Mouse (Mus musculus) spleen, adult 2 months (tissue): ENCODE results near the gene Ap3m1.

Experiments
- CTCF ChIP-seq: fragments of 200-500 bp; IDR thresholded peaks from 2 replicates; pipeline ENCODE4 v1.5.1; 2011; ENCODE audit warnings: mild to moderate bottlenecking, inconsistent platforms; ENCODE audit not compliant: insufficient read depth, insufficient read length, insufficient replicate concordance; ENCODE audit errors: extremely low read depth
- POLR2A ChIP-seq: fragments of 200-500 bp; IDR thresholded peaks from 2 replicates; pipeline ENCODE4 v1.6.1; 2011; ENCODE audit warnings: low read depth, low read length, inconsistent platforms

DNA sequence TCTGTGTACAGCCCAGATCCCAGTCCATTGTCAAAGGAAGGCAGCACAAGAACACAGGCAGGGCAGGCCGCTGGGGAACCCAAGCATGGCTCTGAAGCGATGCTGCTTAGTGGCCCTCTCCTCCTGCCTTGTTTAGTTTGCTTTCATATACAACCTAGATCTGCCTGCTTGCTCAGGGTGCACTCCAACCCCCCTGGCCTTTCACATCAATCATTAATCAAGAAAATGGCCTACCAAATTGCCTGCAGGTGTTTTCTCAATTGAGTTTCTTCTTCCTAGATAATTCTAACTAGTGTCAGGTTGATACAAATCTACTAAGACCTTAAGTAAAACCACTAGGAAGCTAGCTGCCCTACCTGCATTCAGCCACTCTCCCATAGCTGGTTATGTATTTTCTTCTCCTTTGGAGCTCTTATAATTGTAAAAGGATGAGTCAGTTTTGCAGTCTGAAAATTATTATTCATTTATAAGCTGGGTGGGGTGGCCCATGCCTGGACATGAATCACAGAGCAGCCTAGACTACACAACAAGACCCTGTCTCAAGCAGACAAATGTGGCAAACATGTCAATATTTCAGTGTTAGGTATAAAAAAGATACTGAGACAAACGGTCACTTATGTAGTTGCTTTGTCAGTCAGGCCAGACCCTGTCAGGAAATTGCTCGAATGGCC lies 35.2 kb upstream of the Ap3m1 start:
- TF ChIP-seq CTCF (no peak), POLR2A (no peak)
